8 mouse cellular contexts compared by ENCODE assay signal in genomic region chr14:45455651-45456501, GRCm38 (mm10). TPM values are rescaled to one million over a fixed set of nuclear protein-coding genes. Genes with fewer than 3 reads are reported as not detected.
DNase-seq lines count a peak whose midpoint lies in the region; ATAC-seq and TF ChIP-seq lines count a peak whose summit lies in the region.

No protein-coding gene starts in this region.

- no peaks in the 10 kb centered on the region for H3K9me3 ChIP-seq in forebrain, postnatal 0 days (ENCODE audit: low read length)
- H3K9me3 ChIP-seq in liver, embryonic 12.5 days (replicated peaks), result no peaks in the 10 kb centered on the region

- WGBS in kidney, adult 2 months, result 50% methylated on average over 12 of the region's 12 CpGs
- 43% methylated on average over 12 of the region's 12 CpGs for WGBS in forebrain, postnatal 0 days
- WGBS in liver, embryonic 12.5 days (ENCODE audit: insufficient replicate concordance), result 53% methylated on average over 12 of the region's 12 CpGs

- no peak overlapping the region for H3K4me3 ChIP-seq in kidney, adult 2 months (ENCODE audit: insufficient read depth, low read depth, low read length)
- H3K4me3 ChIP-seq in forebrain, postnatal 0 days (ENCODE audit: low read depth, low read length), result no peak overlapping the region
- H3K4me3 ChIP-seq in liver, embryonic 12.5 days, result no peak overlapping the region

- H3K4me2 ChIP-seq in forebrain, postnatal 0 days (ENCODE audit: low read depth), result no peak overlapping the region
- H3K4me2 ChIP-seq in liver, embryonic 12.5 days, result no peak overlapping the region

- peak overlapping the region; percentile 43 for H3K27ac ChIP-seq in kidney, adult 2 months (ENCODE audit: insufficient read depth, low read depth, low read length)
- H3K27ac ChIP-seq in forebrain, postnatal 0 days (ENCODE audit: low read depth, low read length), result 0 out of 2 replicates have a peak overlapping the region, but pooled peaks have one; percentile 1
- H3K27ac ChIP-seq in liver, embryonic 12.5 days, result peak overlapping the region; percentile 48; the same call in 1 of the 2 replicates

- H3K27me3 ChIP-seq in kidney, adult 2 months (replicated peaks; ENCODE audit: control insufficient read depth, insufficient read depth, low read length), result no peaks in the 10 kb centered on the region
- H3K27me3 ChIP-seq in forebrain, postnatal 0 days (ENCODE audit: insufficient read depth, low read length), result no peaks in the 10 kb centered on the region
- H3K27me3 ChIP-seq in liver, embryonic 12.5 days (replicated peaks), result no peaks in the 10 kb centered on the region

- no peak for TF ChIP-seq CTCF in kidney, adult 2 months (conservative IDR thresholded peaks at IDR 0.05; ENCODE audit: insufficient read depth, insufficient read length, low read depth, low read length)
- no peak for TF ChIP-seq CTCF in forebrain, postnatal 0 days (IDR thresholded peaks at IDR 0.05; ENCODE audit: low read depth)

- DNase-seq in kidney, adult 2 months, result no peak
- no peak for DNase-seq in kidney, postnatal 36 days
- DNase-seq in MN1 (ENCODE audit: low spot score), result peak; percentile 78
- DNase-seq in forebrain, postnatal 0 days, result no peak
- no peak for DNase-seq in thymus, postnatal 4 days
- no peak for DNase-seq in spleen, postnatal 36 days (ENCODE audit: low spot score in 2 of 2)

- peaks cover 7% of the 10 kb centered on the region for H3K36me3 ChIP-seq in kidney, adult 2 months (ENCODE audit: control insufficient read depth, insufficient read depth, low read length)
- H3K36me3 ChIP-seq in forebrain, postnatal 0 days (ENCODE audit: insufficient read depth), result peaks cover 19% of the 10 kb centered on the region
- peaks cover 14% of the 10 kb centered on the region; the same call in 1 of the 2 replicates for H3K36me3 ChIP-seq in liver, embryonic 12.5 days

- H3K4me1 ChIP-seq in kidney, adult 2 months (ENCODE audit: control insufficient read depth, insufficient read depth, low read length), result peaks cover 26% of the 10 kb centered on the region
- H3K4me1 ChIP-seq in forebrain, postnatal 0 days (ENCODE audit: insufficient read depth), result peaks cover 7% of the 10 kb centered on the region; the same call in 1 of the 2 replicates
- H3K4me1 ChIP-seq in liver, embryonic 12.5 days, result peaks cover 52% of the 10 kb centered on the region

- no peak for TF ChIP-seq POLR2A in kidney, adult 2 months (IDR thresholded peaks at IDR 0.05; ENCODE audit: low read depth, low read length)

- no peak overlapping the region for H3K9ac ChIP-seq in forebrain, postnatal 0 days
- H3K9ac ChIP-seq in liver, embryonic 12.5 days, result no peak overlapping the region

- ATAC-seq in forebrain, postnatal 0 days, result peak; percentile 44; the same call in 1 of the 2 replicates
- ATAC-seq in liver, embryonic 12.5 days, result no peak
- no peak for ATAC-seq in erythroblast, adult 5-6 weeks (replicated peaks; ENCODE audit: low FRiP score, poor library complexity, severe bottlenecking)

RNA-seq across cellular contexts. Expression of gene Gnpnat1, which starts 51.2 kb away (rescaled TPM):
- polyA plus RNA-seq in kidney, adult 2 months (2012; rRNA removed), result 8.0 and 10.1 TPM in 2 replicates
- 23.6 and 31.1 TPM in 2 replicates for total RNA-seq in forebrain, postnatal 0 days (2014; rRNA removed)
- 14.9 and 19.2 TPM in 2 replicates for polyA plus RNA-seq in forebrain, postnatal 0 days (2015; fragmentation: Nextera tagmentation; extraction: Ambion mirVana)
- 33.3 and 35.4 TPM in 2 replicates for polyA plus RNA-seq in liver, embryonic 12.5 days (2016; fragmentation: Nextera tagmentation; extraction: Ambion mirVana)
- total RNA-seq in erythroblast, adult 5-6 weeks (2015; ENCODE audit: low replicate concordance), result 3.1 and 22.6 TPM in 2 replicates
- 5.4 and 9.2 TPM in 2 replicates for total RNA-seq in erythroblast, adult 5-6 weeks (2017; ENCODE audit: low replicate concordance)
